Mouse (Mus musculus) brain, embryonic 18.5 days (tissue): Measurements from ENCODE around the gene Catsperd.
A peak's percentile ranks its signal among the peaks of the same experiment; 100 is the strongest.

Experiments used
- DNase-seq: peaks from one replicate; pipeline ENCODE4 v3.0.0-alpha.2; 2012; ENCODE audit warnings: low read depth, low spot score

Gene Catsperd

GRCm38 (mm10) chr17:56627530-56628277 is at the start of gene Catsperd:
Gene Catsperd (plus strand): TSS chr17:56628143.
- DNase-seq, result peak; percentile 34

DNA sequence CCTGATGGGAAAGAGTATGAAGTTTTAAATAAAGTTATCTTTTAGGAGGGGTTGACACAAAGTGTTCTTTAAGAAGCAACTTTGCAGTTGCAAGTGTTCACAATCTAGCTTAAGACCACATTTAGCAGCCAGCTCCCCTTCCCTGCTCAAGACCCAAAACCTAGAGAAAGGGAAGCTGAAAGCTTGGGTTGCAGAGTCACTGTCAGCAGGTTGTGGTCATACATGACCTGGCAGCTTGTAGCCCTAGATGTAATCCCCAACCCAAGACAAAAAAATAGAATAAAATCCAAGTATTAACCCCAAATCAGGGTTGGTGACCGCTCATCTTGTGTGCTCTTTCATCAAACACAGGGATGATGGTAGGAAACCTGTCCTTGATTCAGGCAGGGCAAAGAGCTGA is 44.9 kb upstream of the Catsperd start:
- DNase-seq, result no peak

DNA sequence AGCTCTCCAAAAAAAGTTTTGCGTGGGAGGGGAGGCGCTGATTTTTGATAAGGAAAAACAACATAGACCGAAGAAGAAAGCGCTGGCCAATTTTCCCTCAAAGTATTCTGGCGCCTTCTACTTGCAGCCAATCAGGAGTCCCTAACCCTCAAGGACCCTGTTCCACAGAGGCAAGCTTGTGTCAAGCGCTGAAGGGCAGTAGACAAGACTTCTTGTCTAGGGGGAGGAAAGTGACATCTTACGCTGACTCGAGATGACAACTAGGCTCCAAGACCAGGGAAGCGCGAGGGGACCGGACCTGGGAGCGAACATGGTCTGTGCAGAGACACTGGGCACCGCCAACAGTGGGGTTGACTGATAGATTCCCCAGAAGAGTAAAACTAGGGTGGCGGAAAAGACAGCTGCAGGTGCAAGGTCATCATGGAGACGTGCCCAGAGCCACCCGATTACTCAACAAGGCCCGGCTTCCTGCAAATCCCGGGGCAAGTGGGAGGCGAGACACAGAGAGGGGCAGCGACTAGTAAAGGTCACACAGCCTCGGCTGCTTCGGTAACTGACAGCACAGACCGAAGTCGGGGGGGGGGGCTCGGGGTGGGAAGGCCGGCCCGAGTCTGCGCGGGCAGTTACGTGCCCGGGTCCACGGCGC is 44.2 kb upstream of the Catsperd start:
- DNase-seq, result no peak

DNA sequence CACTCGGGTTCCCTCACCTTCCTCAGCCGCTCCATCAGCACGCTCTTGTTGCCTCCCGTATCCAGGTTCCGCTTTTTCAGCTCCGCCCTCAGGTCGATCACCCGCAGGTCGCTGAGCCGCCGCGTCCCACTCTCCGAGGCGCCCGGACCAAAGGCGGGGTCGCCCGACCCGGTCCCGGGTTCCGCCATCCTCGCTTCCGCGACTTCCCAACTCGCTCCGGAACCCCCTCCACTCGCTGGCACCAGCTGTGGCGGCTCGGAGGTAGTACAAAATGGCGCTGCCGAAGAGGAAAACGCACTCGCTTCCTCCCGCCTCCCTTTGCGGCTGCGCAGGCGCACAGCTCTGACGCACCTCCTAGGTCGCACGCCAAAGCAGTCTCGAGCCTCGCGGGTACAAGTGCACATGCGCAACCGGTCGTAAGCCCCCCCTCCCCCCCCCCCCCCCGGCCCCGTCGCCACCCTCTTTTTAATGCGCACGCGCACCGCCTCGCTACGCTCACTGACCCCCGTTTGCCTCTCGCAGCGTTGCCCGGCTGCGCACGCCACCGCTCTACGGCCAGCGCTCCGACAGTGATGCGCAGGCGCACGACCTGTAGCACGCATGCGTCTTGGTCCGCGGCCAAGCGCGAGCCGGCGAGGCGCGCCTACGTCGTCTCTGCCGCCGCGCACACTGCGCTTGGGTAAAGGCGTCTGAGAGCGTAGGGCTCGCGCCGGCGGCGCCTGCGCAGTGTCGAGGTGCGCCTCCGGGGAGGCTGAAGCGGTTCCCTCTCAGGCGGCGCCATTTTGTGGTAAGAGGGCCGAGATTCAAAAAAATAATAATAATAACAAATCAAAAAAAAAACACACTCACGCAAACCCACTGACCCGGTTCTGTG is 43.4 kb upstream of the Catsperd start, which contains the start of the genes Safb2 and Safb:
Gene Safb2, minus strand, starts transcription at position 329 of the 874 bp plus-strand sequence.
Gene Safb, plus strand, starts transcription at position 569 of the 874 bp plus-strand sequence.
- DNase-seq, result peak; percentile 98

DNA sequence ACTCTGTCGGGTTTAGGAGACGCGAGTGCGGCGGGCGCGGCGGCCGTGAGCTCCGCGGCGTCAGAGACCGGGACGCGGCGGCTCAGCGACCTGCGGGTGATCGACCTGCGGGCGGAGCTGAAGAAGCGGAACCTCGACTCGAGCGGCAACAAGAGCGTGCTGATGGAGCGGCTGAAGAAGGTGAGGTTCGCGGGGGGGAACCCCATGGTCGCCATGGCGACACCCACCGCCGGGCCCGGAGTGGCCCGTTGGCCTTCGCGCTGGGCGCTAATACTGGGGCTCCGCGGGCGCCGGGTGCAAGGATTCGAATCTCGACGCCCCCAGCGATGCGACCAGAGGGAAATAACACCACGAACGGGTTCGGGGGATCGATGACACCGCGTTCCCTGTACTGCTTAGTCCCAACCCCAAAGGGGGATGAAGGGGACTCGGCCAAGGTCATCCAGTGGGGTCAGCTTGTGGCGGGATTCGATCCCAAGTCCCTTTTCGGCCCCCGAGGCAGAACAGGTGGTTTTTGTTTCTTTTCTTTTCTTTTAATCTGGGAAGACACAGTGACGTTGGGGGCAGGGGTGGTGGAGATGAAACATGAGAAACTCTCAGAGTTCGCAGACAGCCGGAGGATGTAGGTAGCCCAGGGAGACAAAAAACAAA is 42.6 kb upstream of the Catsperd start:
- DNase-seq, result no peak

DNA sequence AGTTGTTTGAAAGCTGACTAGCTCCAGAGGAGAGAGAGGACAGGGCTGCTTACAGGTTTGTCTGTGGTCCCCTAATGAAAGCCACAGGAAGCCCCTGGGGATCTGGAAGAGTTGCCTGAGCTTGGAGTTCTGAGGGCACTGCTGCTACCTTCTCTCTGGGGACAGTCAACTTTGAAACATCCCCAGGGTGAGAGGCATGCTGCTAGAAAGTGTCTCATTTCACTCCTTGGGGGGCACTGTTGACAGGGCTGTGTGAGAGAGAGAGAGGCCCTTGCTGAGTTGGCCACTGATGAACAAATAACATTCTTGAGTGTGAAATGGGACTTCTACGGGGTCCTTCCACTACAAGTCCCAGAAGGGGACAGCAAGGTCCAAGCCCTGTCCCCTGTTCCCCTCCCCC is 40.2 kb upstream of the Catsperd start:
- DNase-seq, result no peak

DNA sequence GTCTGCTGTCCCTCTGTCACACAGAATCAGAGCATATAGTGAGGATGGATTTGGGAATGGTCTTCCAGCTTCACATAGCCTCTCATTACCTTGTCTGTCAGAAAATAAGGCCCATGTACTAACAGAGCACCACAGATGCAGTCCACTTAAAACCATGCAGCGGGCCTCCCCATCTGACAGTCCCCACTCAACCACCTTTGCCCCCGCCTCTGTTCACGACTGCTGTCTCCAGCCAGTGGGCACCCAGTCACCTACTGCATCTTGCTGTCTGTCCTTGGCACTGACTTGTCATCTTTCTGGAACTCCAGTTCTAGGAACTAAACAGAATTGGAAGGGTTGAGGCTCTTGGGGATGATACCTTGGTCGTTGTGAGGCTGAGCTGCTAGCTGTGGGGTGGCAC is 39.0 kb upstream of the Catsperd start:
- no peak for DNase-seq

DNA sequence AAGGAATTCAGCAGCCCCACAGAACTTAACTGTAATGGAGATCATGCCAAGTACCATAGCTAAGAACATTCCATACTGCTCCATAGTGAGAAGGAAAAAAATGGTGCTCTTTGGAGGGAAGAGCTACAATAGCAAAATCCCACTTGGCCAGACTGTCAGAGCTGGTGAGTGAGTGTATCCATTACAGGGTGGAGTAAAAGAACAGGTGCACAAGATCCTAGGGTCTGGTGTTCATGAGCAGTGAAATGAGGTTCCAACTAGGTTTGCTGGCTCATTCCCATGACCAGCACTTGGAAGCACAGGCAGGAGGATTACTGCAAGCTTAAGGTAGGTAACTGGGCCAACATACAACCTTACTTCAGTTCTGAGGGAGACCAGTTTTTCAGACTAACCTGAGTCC is 35.4 kb upstream of the Catsperd start:
- DNase-seq, result no peak

DNA sequence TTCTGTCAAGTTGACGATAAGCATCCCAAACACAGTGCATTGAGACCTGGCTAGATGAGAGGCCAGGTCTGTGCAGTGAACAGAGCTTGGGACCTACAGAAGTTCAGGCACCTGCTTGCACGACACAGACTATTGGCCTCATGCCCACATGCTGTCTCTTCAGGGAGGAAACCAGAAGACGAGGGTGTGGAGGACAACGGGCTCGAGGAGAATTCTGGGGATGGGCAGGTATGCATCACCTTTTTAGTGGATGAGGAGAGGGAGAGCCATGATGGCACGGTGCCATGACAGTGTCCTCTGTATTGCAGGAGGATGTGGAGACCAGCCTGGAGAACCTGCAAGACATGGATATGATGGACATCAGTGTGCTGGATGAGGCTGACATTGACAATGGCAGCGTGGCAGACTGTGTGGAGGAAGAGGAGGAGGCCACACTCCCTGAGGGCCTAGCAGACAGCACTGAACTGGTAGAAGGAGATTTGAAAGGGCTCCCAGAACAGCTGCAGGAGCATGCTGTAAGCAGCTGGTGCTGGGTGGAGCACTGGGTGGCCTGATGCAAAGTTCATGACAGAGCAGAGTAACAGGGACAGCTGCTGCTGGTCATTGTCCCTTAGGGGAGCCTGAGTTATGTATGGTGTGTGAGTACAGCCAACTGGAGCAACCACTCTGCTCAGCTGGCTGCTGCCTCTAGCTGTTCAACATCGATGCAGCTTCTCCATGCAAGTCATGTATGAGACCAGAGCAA is 34.2 kb upstream of the Catsperd start:
- DNase-seq, result no peak

GRCm38 (mm10) chr17:56603186-56604069 is 24.5 kb upstream of the Catsperd start:
- no peak for DNase-seq

DNA sequence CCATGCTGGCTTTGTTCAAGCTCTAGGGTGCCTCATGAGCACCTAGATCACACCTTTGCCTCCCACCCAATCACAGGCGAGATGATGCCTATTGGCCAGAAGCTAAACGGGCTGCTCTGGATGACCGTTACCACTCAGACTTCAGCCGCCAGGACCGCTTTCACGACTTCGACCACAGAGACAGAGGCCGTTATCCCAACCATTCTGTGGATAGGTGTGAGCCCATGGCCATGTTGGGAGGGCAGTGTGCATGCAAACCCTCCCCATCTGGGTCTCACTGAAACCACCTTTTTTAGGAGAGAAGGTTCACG is 23.9 kb upstream of the Catsperd start:
- DNase-seq, result no peak

- no peak for DNase-seq
These were observed 23.5 kb upstream of the Catsperd start for GRCm38 (mm10) chr17:56604422-56604821.

DNA sequence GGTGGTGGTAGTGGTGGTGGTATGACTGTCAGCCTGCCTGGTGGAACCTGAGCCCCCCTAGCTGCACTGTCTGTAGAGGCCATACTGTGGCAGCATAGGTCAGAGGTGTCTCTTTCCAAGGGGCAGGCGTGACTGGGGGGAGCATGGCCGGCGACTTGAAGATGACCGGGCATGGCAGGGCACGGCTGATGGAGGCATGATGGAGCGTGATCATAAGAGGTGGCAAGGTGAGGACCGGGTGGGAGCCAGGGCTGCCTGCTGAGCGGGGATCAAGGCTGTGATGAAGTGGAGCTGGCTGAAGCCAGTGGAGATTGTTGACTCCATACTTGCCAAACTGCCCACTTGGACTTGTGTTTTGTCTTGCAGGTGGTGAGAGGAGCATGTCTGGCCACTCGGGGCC is 22.5 kb upstream of the Catsperd start:
- DNase-seq, result no peak

GRCm38 (mm10) chr17:56607521-56608062 is 20.4 kb upstream of the Catsperd start:
- DNase-seq, result no peak

DNA sequence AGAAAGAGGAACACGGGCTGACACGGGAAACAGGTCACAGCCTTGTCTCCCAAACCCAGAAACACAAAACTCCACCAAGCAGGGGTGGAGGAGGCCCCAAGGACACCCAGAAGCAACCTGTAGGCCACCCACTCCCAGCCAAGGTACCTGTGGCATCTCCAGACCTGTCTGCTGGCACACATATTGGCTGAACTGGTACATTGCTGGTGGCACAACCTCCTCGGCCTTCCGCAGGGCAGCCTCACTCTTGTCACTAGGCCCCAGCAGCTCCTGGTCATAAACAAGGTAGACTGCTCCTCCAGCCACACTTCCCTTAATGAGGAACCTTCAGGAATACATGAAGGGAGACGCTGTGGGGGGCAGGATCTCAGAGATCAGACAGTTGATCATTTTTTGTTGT is 19.2 kb upstream of the Catsperd start:
- DNase-seq, result no peak

DNA sequence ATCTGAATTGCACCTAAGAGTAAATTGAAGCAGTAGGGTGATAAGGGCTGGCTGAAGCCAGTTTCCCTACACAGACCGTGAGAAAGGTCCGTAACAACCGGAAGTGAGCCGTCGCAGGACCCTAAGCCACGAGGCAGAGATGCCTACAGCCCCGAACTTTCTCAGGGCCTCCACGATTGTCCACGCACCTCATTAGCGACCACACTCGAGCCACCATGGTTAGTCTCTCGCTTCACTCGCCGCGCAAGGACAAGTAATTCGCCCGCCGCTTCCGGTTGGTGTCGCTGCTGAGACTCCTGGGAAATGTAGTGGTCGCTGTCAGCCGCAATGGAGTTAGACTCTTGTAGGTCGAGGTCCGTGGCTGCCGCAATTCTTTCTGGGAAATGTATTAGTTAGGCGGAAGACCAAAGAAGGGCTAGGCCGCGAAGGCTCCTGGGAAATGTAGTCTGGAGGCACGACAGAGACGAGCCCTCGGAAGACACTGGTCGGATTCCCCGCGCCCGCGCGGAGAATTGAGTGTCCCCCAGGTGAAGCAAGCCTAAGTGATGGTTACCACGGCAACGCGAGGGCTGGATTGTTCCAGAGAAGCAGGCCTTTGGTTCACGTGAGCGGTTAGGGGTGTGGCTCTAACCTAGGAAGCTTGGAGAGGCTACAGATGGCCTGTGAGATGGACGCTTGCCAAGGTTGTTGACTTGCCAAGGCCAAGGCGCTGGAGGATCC is 18.3 kb upstream of the Catsperd start, which contains the start of gene 2410015M20Rik:
Gene 2410015M20Rik, minus strand, starts transcription at position 320 of the 720 bp plus-strand sequence.
- peak; percentile 95 for DNase-seq

GRCm38 (mm10) chr17:56611323-56611722 is 16.6 kb upstream of the Catsperd start:
- no peak for DNase-seq

GRCm38 (mm10) chr17:56611861-56612564 is 15.9 kb upstream of the Catsperd start:
- DNase-seq, result no peak
